Mouse (Mus musculus) hindbrain, embryonic 11.5 days (tissue): ENCODE results near the gene Nmrk2. TPM values are rescaled to one million over a fixed set of nuclear protein-coding genes. Genes with fewer than 3 reads are reported as not detected.
"Not testable (repeated sequence)": the region's sequence is repeated elsewhere in the genome, so short reads cannot be mapped to it uniquely, and the experiment has no call there.

ENCODE experiments used
- ATAC-seq: fragments of 200-750 bp; cut with Nextera tagmentation; 2 replicates; pipeline ENCODE4 v1.8.0; 2017; ENCODE audit warnings: mild to moderate bottlenecking, moderate TSS enrichment, moderate library complexity; ENCODE audit not compliant: low FRiP score
- DNase-seq: peaks from one replicate; pipeline ENCODE4 v3.0.0-alpha.2; 2015; ENCODE audit warnings: low spot score
- H3K27ac ChIP-seq: fragments of 300-500 bp; sonication (generic); 2 replicates; pipeline ENCODE4 v1.5.1; 2014; ENCODE audit warnings: mild to moderate bottlenecking, low read depth, low read length
- H3K27me3 ChIP-seq: fragments of 300-500 bp; sonication (generic); 2 replicates; pipeline ENCODE4 v1.6.1; 2014; ENCODE audit warnings: mild to moderate bottlenecking, low read length, moderate library complexity, mixed read lengths; ENCODE audit not compliant: control insufficient read depth, insufficient read depth
- H3K36me3 ChIP-seq: fragments of 300-500 bp; sonication (generic); 2 replicates; pipeline ENCODE4 v1.6.1; 2014; ENCODE audit warnings: mild to moderate bottlenecking, low read length, moderate library complexity, mixed read lengths; ENCODE audit not compliant: control insufficient read depth, insufficient read depth
- H3K4me1 ChIP-seq: fragments of 300-500 bp; sonication (generic); replicated peaks from 2 replicates; pipeline ENCODE4 v1.6.1; 2014; ENCODE audit warnings: low read length, mixed read lengths; ENCODE audit not compliant: control insufficient read depth, insufficient read depth
- H3K4me2 ChIP-seq: fragments of 300-500 bp; sonication (generic); replicated peaks from 2 replicates; pipeline ENCODE4 v1.6.1; 2014; ENCODE audit warnings: mild to moderate bottlenecking, low read depth, low read length
- H3K4me3 ChIP-seq: fragments of 300-500 bp; sonication (generic); 2 replicates; pipeline ENCODE4 v1.5.1; 2014; ENCODE audit warnings: low read depth, low read length
- H3K9ac ChIP-seq: fragments of 300-500 bp; sonication (generic); 2 replicates; pipeline ENCODE4 v1.6.1; 2014; ENCODE audit warnings: low read depth, low read length
- H3K9me3 ChIP-seq: fragments of 300-500 bp; sonication (generic); 2 replicates; pipeline ENCODE4 v1.6.1; 2016; ENCODE audit warnings: low read length; ENCODE audit not compliant: control insufficient read depth
- WGBS: fragments of 180-500 bp; shearing (Covaris S2); extraction: QIAGEN DNeasy Blood & Tissue Kit; methylation state at CpG from one replicate; pipeline ENCODE4 v1.1.7; 2014; 5-methylcytosine and 5-hydroxymethylcytosine counted together
- polyA plus RNA-seq: library from polyadenylated mRNA; unstranded; fragments of >200 nt; fragmentation: Nextera tagmentation; extraction: Ambion mirVana; gene quantifications from 2 replicates; pipeline ENCODE4 v1.2.1, GENCODE M21; 2014

Nmrk2 gene
- polyA plus RNA-seq, 1 experiment from 2014 or later: not detected

- peak within 1 kb of the TSS; percentile 84 for H3K4me3 ChIP-seq
- DNase-seq (peak; percentile 99), ATAC-seq (peak; percentile 81)
- peaks cover 40% of the 10 kb centered on the region for H3K36me3 ChIP-seq
- peak within 1 kb of the TSS; percentile 93 for H3K9ac ChIP-seq
- H3K9me3 ChIP-seq: no peaks in the 10 kb centered on the region
- peaks cover 14% of the 10 kb centered on the region for H3K4me1 ChIP-seq
- H3K4me2 ChIP-seq: peak within 1 kb of the TSS; percentile 92
- H3K27me3 ChIP-seq: no peaks in the 10 kb centered on the region
- WGBS: under 1% methylated on average over 77 of the region's 77 CpGs
- H3K27ac ChIP-seq: peak within 1 kb of the TSS; percentile 85
Observed at GRCm38 (mm10) chr10:81176466-81177271, 25.2 kb downstream of the Nmrk2 start, which contains the start of gene Eef2. Gene Eef2 (plus strand): TSS chr10:81176631.

GRCm38 (mm10) chr10:81175936-81176465, 25.9 kb downstream of the Nmrk2 start:
- Histone ChIP-seq H3K27me3 (no peaks in the 10 kb centered on the region), H3K9me3 (no peaks in the 10 kb centered on the region), H3K9ac (peak overlapping the region; percentile 31; the same call in 1 of the 2 replicates), H3K4me2 (peak overlapping the region; percentile 35), H3K4me1 (peaks cover 14% of the 10 kb centered on the region), H3K36me3 (peaks cover 33% of the 10 kb centered on the region), H3K4me3 (peak overlapping the region; percentile 84), H3K27ac (peak overlapping the region; percentile 85)
- ATAC-seq (peak; percentile 20; the same call in 1 of the 2 replicates), DNase-seq (no peak)
- WGBS: 9% methylated on average over 13 of the region's 13 CpGs

GRCm38 (mm10) chr10:81175345-81175701, 26.5 kb downstream of the Nmrk2 start:
- H3K9me3 ChIP-seq, DNase-seq, H3K27me3 ChIP-seq, ATAC-seq, H3K4me3 ChIP-seq: not testable (repeated sequence)
- Histone ChIP-seq H3K9ac (peak overlapping the region; percentile 76; the same call in 1 of the 2 replicates), H3K36me3 (peaks cover 26% of the 10 kb centered on the region), H3K27ac (peak overlapping the region; percentile 85), H3K4me1 (peaks cover 14% of the 10 kb centered on the region), H3K4me2 (peak overlapping the region; percentile 67)
- WGBS: 13% methylated on average over 3 of the region's 4 CpGs

- peak; percentile 95 for DNase-seq
- 4% methylated on average over 29 of the region's 29 CpGs for WGBS
- peak; percentile 78 for ATAC-seq
- Histone ChIP-seq H3K4me1 (peaks cover 14% of the 10 kb centered on the region), H3K36me3 (peaks cover 21% of the 10 kb centered on the region), H3K27me3 (no peaks in the 10 kb centered on the region), H3K9me3 (no peaks in the 10 kb centered on the region), H3K4me3 (peak overlapping the region; percentile 37), H3K4me2 (peak overlapping the region; percentile 67), H3K9ac (peak overlapping the region; percentile 76), H3K27ac (peak overlapping the region; percentile 85)
Observed at GRCm38 (mm10) chr10:81174617-81175344, 27.1 kb downstream of the Nmrk2 start.

- peak overlapping the region; percentile 85 for H3K27ac ChIP-seq
- peaks cover 14% of the 10 kb centered on the region for H3K4me1 ChIP-seq
- WGBS: 9% methylated on average over 21 of the region's 21 CpGs
- H3K4me3 ChIP-seq: no peak overlapping the region
- no peaks in the 10 kb centered on the region for H3K9me3 ChIP-seq
- peak; percentile 93 for DNase-seq
- peak overlapping the region; percentile 52 for H3K9ac ChIP-seq
- H3K36me3 ChIP-seq: peaks cover 5% of the 10 kb centered on the region; the same call in 1 of the 2 replicates
- H3K4me2 ChIP-seq: peak overlapping the region; percentile 25; the same call in 1 of the 2 replicates
- ATAC-seq: peak; percentile 11; the same call in 1 of the 2 replicates
- H3K27me3 ChIP-seq: no peaks in the 10 kb centered on the region
Observed at GRCm38 (mm10) chr10:81173132-81173531, 28.7 kb downstream of the Nmrk2 start.

GRCm38 (mm10) chr10:81169411-81169900, 32.4 kb downstream of the Nmrk2 start:
- H3K36me3 ChIP-seq, H3K9ac ChIP-seq, H3K4me2 ChIP-seq, H3K9me3 ChIP-seq, DNase-seq, H3K27me3 ChIP-seq, H3K27ac ChIP-seq, ATAC-seq, H3K4me3 ChIP-seq: not testable (repeated sequence)
- WGBS: 54% methylated on average over 6 of the region's 14 CpGs
- peaks cover 11% of the 10 kb centered on the region for H3K4me1 ChIP-seq

GRCm38 (mm10) chr10:81168521-81169244, 33.2 kb downstream of the Nmrk2 start:
- Histone ChIP-seq H3K36me3 (no peaks in the 10 kb centered on the region), H3K9me3 (no peaks in the 10 kb centered on the region), H3K4me3 (peak overlapping the region; percentile 27), H3K9ac (peak overlapping the region; percentile 29; the same call in 1 of the 2 replicates), H3K4me1 (peaks cover 8% of the 10 kb centered on the region), H3K27me3 (no peaks in the 10 kb centered on the region), H3K4me2 (peak overlapping the region; percentile 66), H3K27ac (peak overlapping the region; percentile 24; the same call in 1 of the 2 replicates)
- 6% methylated on average over 29 of the region's 29 CpGs for WGBS
- DNase-seq (peak; percentile 80), ATAC-seq (no peak)

GRCm38 (mm10) chr10:81168087-81168431, 33.8 kb downstream of the Nmrk2 start:
- DNase-seq (no peak), ATAC-seq (peak; percentile 75)
- Histone ChIP-seq H3K9me3 (no peaks in the 10 kb centered on the region), H3K27ac (peak overlapping the region; percentile 24; the same call in 1 of the 2 replicates), H3K4me3 (peak overlapping the region; percentile 27), H3K27me3 (no peaks in the 10 kb centered on the region), H3K9ac (0 out of 2 replicates have a peak overlapping the region, but pooled peaks have one; percentile 28), H3K4me2 (peak overlapping the region; percentile 66), H3K4me1 (0 out of 2 replicates have a peak, but pooled peaks cover 3% of the 10 kb centered on the region), H3K36me3 (no peaks in the 10 kb centered on the region)
- 9% methylated on average over 5 of the region's 5 CpGs for WGBS
